Mouse (Mus musculus): ENCODE measurements around the gene Cd79b.

Gene Cd79b

DNA sequence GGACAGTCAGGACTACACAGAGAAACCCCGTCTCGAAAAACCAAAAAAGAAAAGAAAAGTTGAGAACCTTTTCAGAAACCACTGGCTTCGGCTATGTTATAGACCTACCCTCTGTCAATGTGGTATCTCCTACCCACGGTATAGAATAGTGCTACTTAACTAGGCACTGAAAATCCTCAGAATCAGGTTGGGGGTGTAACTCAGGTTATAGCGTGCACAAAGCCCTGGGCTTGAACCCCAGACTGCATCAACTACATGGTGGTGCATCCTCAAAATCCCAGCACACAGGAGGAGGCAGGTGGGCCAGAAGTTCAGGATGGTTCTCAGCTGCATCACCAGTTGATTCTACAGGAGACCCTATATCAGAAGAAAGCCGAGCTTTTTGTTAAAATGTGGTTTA is 40.8 kb downstream of the Cd79b start:
- DNase-seq (ENCODE audit: low spot score in 2 of 2): no peak

DNA sequence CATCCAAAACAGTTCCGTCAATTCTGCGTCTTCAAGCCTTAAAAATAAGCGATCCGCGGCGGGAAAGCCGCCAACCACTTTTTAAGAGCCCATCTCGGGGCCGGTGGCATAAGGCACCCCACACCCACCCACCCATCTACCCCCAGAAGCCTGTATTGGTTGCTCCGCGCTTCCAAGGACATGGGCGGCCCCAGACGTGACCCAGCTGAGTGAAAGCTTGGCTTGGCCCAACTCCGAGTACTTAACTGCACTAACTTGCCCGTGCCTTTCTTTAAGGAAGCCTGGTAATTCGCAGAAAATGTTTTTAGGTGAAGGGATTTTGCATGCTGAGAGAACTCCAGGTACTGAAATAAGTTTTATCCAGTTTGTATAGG is 41.3 kb downstream of the Cd79b start:
- no peak for DNase-seq (ENCODE audit: low spot score in 2 of 2)

DNA sequence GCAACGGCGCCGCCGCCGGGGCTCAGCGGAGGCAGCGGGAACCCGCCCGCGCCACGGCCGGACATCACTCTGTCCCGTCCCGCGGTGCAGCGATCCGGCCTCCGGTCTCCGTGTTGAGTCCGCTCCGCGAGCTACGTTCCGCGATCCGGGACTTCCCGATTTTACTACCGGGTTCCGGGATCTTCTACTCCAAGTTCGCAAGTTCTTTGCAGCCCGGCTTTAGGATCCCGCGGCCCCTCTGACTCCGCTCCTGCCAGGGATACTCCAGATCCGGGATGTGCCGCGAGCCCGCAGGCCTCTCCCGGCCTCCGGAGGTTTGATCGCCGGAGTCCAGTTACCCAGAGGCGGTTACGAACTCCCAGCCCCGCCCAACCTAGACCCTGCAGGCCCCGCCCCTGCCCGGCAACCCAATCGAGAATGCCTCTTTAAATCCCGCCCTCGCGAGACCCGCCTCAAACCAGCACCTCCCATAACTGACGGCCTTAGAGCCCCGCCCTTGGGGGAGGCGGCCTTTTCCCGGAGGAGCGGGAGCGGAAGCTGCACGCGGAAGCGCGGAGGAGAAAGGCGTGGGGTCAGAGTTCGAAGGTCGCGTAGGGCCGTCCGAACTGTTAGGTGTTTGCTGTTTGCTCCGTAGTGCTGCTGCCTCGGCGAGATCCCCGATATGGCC is 41.8 kb downstream of the Cd79b start, which contains the start of gene Smarcd2:
Gene Smarcd2, minus strand, starts transcription at position 329 of the 667 bp plus-strand sequence.
- DNase-seq (ENCODE audit: low spot score in 2 of 2): peak; percentile 95 to 98

DNA sequence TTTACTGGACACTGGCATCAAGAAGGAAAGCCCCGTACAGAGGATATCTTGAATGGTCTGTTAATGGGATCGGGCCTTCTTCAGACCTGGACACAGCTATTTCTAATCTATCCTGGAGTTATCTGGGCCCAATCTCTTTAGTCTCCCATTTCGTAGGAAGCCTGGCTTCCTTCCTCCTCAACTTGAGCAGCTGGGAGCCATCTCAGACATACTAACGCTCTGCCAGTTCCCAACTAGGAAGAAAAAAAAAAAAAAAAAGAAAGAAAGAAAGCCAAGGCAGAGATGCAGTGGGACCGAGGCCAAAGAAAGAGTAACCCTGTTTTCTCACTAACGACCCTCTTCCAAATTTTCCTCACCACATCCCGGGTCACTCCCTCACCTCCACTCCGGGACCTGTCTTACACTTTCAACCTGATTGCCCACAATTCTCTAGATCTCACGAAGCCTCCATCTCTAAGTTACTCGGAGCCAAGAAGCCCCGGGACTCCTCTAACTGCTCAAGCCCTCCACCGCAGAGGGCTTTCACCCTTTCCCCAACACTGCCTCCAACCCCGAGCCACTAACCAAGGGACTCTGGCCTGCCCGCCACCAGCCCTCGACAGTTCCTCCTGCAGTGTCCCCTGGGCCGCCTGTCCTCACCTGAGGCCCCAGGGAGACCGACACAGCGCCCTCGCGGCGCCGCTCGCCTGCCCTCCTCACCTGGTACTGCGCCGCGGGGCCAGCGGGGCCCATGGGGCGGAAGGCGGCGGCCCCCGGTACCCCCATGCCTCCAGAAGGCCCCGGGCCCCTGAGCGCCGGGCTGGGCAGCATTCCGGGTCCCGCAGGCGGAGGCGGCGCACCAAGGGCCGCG is 42.5 kb downstream of the Cd79b start:
- DNase-seq (ENCODE audit: low spot score in 2 of 2): no peak

DNA sequence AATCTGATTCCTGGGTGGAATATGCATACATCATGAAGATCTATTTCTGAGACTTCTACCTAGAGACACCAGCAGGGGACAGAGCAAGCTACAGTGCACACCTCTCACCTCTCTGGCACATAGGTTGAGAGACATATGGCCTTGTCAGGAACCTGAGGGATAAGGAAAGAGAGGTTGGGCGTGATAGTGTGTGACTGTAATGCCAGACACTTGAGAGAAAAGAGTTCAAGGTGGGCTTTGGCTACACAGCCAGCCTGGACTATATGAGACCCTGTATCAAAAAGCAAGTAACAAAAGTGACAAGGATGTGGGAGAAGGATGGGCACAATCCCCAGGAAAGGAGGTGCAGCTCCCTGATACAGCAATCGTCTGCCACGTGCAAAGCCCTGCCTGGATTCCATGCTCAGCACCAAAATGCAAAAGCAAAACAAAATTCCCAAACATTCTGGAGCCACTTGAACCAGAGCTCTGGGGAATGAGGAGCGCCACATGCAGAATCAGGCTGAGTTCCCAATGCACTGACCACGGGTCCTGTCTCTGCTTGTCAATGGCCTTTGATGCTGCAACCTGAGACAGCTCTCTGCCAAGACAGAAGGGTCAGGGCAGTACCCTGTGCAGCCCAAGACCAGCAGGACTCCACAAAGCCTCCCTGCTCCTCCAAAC is 43.3 kb downstream of the Cd79b start:
- no peak for DNase-seq (ENCODE audit: low spot score in 2 of 2)

DNA sequence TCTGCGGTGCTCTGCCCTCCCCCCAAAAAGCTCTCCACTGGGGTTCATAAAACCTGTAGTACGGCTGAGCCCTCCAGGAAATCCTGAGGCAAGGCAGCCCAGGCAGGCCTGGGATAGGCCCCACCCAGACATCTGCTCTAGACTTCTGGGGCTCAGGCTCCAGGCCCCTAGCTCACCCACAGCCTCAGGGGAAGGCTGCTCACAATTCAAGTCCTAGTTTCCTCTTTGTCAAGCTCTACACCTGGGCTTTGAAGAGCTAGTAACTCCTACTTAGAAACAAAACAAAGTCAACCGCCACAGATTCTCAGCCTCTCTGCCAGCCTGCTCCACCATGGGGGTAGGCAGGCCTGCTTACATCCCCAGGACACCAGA is 45.5 kb downstream of the Cd79b start:
- no peak for DNase-seq (ENCODE audit: low spot score in 2 of 2)

DNA sequence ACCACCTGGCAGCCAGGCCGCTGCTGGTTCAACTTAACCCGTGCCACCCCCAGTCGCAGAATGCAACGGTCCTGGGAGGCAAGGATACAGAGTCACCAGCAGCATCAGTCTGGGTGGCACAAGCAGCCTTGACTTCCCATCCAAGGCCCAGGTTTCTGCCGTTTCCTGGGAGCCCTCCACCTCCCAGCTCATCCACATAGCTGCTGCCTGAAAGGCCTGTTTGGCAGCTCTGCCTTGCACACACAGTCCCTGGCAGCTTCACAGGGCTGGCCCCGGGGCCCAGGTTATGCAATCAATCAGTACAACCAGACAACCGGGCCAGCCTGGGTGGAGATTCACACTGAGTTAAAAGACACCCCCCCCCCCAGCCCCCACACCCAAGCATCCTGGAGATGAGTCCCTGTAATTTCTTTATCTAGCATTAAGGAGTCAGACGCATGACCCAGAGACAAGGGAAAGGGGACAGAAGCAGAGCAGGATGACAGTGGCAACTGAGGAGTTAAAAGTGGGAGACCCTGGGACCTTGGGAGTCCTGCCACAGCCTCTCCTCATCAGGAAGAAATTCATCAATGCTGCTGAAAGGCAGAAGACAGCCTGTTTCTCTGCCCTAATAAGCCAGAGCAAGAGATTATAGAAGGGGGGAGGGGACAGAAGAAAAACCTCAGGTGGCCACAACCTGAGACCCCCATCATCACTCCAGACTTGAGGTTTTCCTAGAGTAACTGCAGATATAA is 46.1 kb downstream of the Cd79b start:
- DNase-seq (ENCODE audit: low spot score in 2 of 2): no peak

DNA sequence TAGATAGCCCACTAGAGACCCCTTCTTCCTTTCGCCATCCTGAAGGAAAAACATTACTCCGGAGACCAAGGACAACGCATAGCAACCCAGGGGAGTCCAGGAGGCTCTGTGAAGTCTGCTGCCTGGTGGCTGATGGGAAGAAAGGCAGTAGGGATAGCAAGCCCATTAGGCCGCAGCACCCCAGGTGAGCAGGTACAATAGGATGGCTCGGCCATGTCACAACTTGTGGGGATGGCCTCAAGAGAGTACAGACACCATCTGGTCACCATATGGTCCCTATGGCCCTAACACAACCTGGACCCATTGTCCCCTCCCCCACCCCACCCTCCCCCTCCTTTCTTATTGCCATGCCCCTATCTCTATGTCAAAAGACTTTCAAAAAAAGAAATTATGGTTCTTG is 46.7 kb downstream of the Cd79b start:
- DNase-seq (ENCODE audit: low spot score in 2 of 2): no peak

DNA sequence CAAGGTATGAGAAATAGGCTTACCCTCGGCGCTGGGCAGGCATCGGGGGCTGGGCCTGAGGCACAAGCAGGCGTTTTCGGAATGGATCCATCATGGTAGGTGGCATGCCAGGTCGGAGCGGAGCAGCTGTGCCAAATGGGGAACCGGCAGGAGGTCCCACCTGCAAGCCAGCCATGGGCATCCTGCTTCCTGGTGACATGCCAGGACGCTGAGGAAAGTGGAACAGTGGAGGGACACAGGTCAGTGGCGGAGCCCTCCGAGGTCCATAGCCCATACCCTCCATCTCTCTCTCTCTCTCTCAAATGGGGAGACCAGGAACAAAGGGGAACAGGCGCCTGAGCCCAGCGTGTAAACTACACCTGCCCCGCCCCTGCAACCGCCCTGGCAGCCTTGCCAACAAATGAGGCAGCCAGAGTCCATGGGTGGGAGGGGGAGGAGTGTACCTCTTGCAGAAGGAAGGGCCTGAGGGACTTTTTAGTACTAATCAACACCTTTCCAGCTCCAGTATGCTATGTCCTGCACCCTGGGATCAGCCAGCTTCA is 47.2 kb downstream of the Cd79b start:
- no peak for DNase-seq (ENCODE audit: low spot score in 2 of 2)

DNA sequence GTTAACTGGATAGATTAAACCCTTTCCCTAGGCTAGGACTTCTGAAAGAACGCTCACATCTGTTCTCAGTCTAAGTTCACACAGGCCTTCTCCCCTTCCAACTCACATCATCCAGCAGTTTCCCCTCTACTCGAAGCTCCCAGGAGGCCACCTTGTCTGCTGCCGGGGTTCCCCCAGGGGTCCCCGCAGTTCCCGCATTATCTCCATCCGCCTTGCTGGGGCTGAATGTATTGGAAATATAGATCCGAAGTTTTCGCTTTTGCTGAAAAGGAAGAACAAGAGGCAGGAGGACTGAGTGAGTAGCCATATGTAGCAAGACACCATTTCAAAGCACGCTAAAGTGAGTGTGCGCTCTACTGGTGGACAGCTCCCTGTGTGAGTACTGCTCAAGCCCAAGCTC is 48.1 kb downstream of the Cd79b start:
- DNase-seq (ENCODE audit: low spot score in 2 of 2): no peak

DNA sequence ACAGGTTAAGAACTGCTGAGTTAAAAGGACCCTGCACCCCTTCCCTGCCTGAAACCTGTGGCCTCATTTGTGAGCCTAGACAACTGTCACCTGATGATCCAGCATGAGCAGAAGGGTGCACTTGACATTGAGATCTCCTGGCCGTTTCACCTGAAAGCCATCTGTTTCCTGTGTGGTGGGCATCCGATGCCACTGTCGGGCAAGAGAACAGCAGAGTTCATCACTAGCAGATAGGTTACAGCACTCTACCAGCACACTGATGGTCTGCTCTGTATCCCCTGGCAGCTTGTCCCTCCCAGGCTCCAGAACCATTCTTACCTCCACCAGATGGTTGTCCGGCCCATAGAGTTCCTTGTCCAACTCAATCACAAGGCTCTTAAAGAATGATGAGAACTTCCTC is 49.0 kb downstream of the Cd79b start:
- no peak for DNase-seq (ENCODE audit: low spot score in 2 of 2)

DNA sequence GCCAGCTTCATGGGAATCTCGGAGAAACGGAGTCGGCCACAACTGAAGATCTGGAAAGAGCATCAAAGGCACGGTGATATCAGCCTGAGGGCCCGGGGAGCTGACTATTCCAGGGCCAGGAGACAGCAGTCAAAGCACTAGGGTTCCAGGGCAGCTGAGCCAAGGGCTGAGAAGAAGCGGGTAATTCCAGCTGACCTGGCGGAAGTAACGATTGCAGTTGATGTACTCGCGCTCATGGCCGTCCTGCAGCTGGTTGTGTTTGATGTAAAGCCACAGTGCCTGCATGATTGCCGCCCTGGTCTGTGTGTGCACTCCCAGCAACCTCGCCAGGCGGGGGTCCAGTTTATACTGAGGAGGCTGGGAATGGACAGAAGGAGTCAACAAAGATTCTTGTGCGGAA is 49.6 kb downstream of the Cd79b start:
- no peak for DNase-seq (ENCODE audit: low spot score in 2 of 2)

DNA sequence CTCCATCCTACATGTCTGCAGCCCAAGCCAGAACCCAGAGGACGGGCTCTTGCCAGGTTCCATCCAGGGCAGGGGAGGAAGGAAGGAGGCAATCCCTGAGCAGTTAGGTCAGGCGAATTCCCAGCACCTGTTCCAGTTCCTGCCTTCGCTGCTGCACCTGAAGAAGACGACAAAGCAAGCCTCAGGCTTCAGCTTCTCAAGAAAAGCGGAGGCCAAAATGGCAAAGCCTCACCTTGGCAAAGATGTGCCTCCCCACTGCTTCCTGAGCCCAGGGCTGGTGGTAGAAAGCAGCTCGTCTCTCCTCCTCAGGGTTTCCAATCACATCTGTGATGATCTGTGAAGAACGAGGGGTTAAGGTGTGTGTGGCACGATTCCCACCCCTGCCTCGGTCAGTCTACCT is 50.6 kb downstream of the Cd79b start:
- DNase-seq (ENCODE audit: low spot score in 2 of 2): no peak

Data from frontal cortex, postnatal 25 days (tissue).